Mouse (Mus musculus): ENCODE data around the gene Pde4d.

GRCm38 (mm10) chr13:108685817-108686216 is 236.1 kb downstream of the Pde4d start:
- TF ChIP-seq KAT2A (conservative IDR thresholded peaks at IDR 0.05; ENCODE audit: low read depth, low read length) = no peak
- no peak for TF ChIP-seq CHD2 (IDR thresholded peaks at IDR 0.05; ENCODE audit: low read length)
- no peak for TF ChIP-seq CTCF (IDR thresholded peaks at IDR 0.05 in 2 of 3, conservative IDR thresholded peaks at IDR 0.05 in 1 of 3; ENCODE audit: control insufficient read depth in 1 of 3, insufficient read depth in 1 of 3, low read depth in 2 of 3, low read length in 3 of 3, poor library complexity in 1 of 3, severe bottlenecking in 1 of 3)
- no peak for TF ChIP-seq RAD21 (IDR thresholded peaks at IDR 0.05; ENCODE audit: low read depth, low read length)
- TF ChIP-seq EP300 (IDR thresholded peaks at IDR 0.05; ENCODE audit: low read depth in 1 of 2, low read length in 2 of 2) = no peak
- no peak for TF ChIP-seq GABPA (IDR thresholded peaks at IDR 0.05; ENCODE audit: low read depth, low read length)
- no peak for TF ChIP-seq SIN3A (IDR thresholded peaks at IDR 0.05; ENCODE audit: low read length)
- TF ChIP-seq SMC3 (IDR thresholded peaks at IDR 0.05; ENCODE audit: low read depth, low read length) = no peak
- no peak for TF ChIP-seq CHD1 (IDR thresholded peaks at IDR 0.05; ENCODE audit: low read depth, low read length)
- no peak for TF ChIP-seq USF2 (IDR thresholded peaks at IDR 0.05; ENCODE audit: borderline replicate concordance in 1 of 2, insufficient read depth in 1 of 2, low read depth in 1 of 2, low read length in 2 of 2)

Data from MEL (cell line).